Mouse (Mus musculus) testis, adult 2 months (tissue): Measurements from ENCODE around the gene Spi1. TPM values are rescaled to one million over a fixed set of nuclear protein-coding genes. Genes with fewer than 3 reads are reported as not detected.
A peak's percentile ranks its signal among the peaks of the same experiment; 100 is the strongest.

Experiments
- H3K27ac ChIP-seq: fragments of 200-500 bp; 2 replicates; pipeline ENCODE4 v1.5.1; 2012; ENCODE audit warnings: low read depth, low read length; ENCODE audit not compliant: control insufficient read depth, insufficient read depth
- H3K27me3 ChIP-seq: fragments of 200-500 bp; 2 replicates; pipeline ENCODE4 v1.6.1; 2012; ENCODE audit warnings: mild to moderate bottlenecking, low read length, moderate library complexity; ENCODE audit not compliant: control insufficient read depth, insufficient read depth
- H3K36me3 ChIP-seq: fragments of 200-500 bp; 2 replicates; pipeline ENCODE4 v1.6.1; 2012; ENCODE audit warnings: mild to moderate bottlenecking, low read length; ENCODE audit not compliant: control insufficient read depth, insufficient read depth
- H3K4me1 ChIP-seq: fragments of 200-500 bp; 2 replicates; pipeline ENCODE4 v1.6.1; 2012; ENCODE audit warnings: low read length; ENCODE audit not compliant: control insufficient read depth, insufficient read depth
- H3K4me3 ChIP-seq: fragments of 200-500 bp; 2 replicates; pipeline ENCODE4 v1.5.1; 2012; ENCODE audit warnings: low read depth, mild to moderate bottlenecking, low read length, moderate library complexity, mixed read lengths; ENCODE audit not compliant: control insufficient read depth
- CTCF ChIP-seq: fragments of 200-500 bp; IDR thresholded peaks from 2 replicates; pipeline ENCODE4 v1.5.1; 2012; ENCODE audit warnings: low read depth, mild to moderate bottlenecking, inconsistent platforms, low read length, moderate library complexity; ENCODE audit not compliant: control insufficient read depth, insufficient read depth, insufficient replicate concordance
- POLR2A ChIP-seq: fragments of 200-500 bp; IDR thresholded peaks from 2 replicates; pipeline ENCODE4 v1.6.1; 2012; ENCODE audit warnings: low read depth, mild to moderate bottlenecking, inconsistent platforms, low read length, moderate library complexity; ENCODE audit not compliant: control insufficient read depth
- polyA plus RNA-seq: library from polyadenylated mRNA; depleted of rRNA; stranded (reverse); fragments of >200 nt; gene quantifications from 2 replicates; pipeline ENCODE4 v1.2.3, GENCODE M21; 2012

The Spi1 gene
- polyA plus RNA-seq, 1 experiment: 2.5 TPM

- H3K27ac ChIP-seq: no peak overlapping the region
- H3K4me1 ChIP-seq: no peaks in the 10 kb centered on the region; the same call in 1 of the 2 replicates
- H3K4me3 ChIP-seq: no peak overlapping the region
- no peak for TF ChIP-seq CTCF
- TF ChIP-seq POLR2A: no peak
- no peaks in the 10 kb centered on the region for H3K36me3 ChIP-seq
- H3K27me3 ChIP-seq: no peaks in the 10 kb centered on the region
Observed at GRCm38 (mm10) chr2:91121011-91121410, 38.8 kb downstream of the Spi1 start.

GRCm38 (mm10) chr2:91121497-91121896 is 39.3 kb downstream of the Spi1 start:
- H3K4me3 ChIP-seq: no peak overlapping the region
- no peaks in the 10 kb centered on the region; the same call in 1 of the 2 replicates for H3K4me1 ChIP-seq
- no peak overlapping the region for H3K27ac ChIP-seq
- no peaks in the 10 kb centered on the region for H3K36me3 ChIP-seq
- H3K27me3 ChIP-seq: no peaks in the 10 kb centered on the region
- TF ChIP-seq POLR2A: no peak
- TF ChIP-seq CTCF: no peak

DNA sequence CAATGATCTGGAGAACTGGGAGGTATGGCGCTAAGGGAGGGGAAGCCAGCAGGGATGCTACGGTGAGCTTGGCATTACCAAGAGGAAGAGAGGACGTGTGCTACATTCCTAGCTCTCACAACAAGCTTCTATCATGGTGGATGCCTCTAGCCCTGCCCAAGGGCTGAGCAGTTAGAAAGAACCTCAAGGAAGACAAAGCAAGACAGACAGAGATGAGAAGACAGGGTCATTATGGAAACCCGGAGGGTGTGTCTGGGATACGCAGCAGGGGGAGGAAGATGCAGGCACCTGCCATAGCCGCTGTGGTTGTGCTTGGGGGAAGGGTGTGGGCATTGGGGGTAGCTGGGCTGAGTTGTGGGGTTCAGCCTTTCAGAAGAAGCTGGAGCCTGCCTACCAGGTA is 41.3 kb downstream of the Spi1 start:
- H3K27ac ChIP-seq: no peak overlapping the region
- H3K36me3 ChIP-seq: no peaks in the 10 kb centered on the region
- H3K4me1 ChIP-seq: no peaks in the 10 kb centered on the region; the same call in 1 of the 2 replicates
- H3K4me3 ChIP-seq: no peak overlapping the region
- H3K27me3 ChIP-seq: no peaks in the 10 kb centered on the region
- no peak for TF ChIP-seq POLR2A
- TF ChIP-seq CTCF: no peak

- no peak for TF ChIP-seq POLR2A
- no peak for TF ChIP-seq CTCF
- Histone ChIP-seq H3K36me3 (no peaks in the 10 kb centered on the region), H3K4me1 (no peaks in the 10 kb centered on the region), H3K4me3 (no peak overlapping the region), H3K27me3 (no peaks in the 10 kb centered on the region), H3K27ac (no peak overlapping the region)
Observed at GRCm38 (mm10) chr2:91125101-91125500, 42.9 kb downstream of the Spi1 start.

GRCm38 (mm10) chr2:91128761-91129160 is 46.6 kb downstream of the Spi1 start:
- no peak for TF ChIP-seq CTCF
- no peak for TF ChIP-seq POLR2A
- no peak overlapping the region for H3K4me3 ChIP-seq
- no peak overlapping the region for H3K27ac ChIP-seq
- peaks cover 6% of the 10 kb centered on the region; the same call in 1 of the 2 replicates for H3K4me1 ChIP-seq
- H3K27me3 ChIP-seq: no peaks in the 10 kb centered on the region
- H3K36me3 ChIP-seq: no peaks in the 10 kb centered on the region

DNA sequence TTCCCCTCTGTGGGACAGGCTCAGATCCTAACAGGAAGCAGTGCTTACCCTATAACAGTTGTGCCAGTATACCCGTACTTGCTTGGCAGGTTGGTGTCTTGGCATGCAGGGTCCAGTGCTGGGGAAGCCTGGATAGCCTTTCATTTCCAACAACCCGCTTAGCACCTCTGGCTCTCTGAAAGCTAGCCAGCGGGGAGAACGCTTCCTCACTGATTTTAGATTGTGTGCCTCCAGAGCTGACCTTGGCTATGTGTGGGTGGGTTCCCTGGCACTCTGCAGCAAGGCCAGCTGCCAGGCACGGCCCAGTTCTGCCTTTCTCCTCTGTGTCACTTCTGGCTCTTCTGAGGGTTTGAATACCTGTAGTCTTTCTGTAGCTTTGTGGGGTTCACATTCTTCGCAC is 47.9 kb downstream of the Spi1 start:
- Histone ChIP-seq H3K27ac (0 out of 2 replicates have a peak overlapping the region, but pooled peaks have one; percentile 15), H3K4me1 (peaks cover 6% of the 10 kb centered on the region; the same call in 1 of the 2 replicates), H3K36me3 (no peaks in the 10 kb centered on the region), H3K4me3 (no peak overlapping the region), H3K27me3 (no peaks in the 10 kb centered on the region)
- TF ChIP-seq POLR2A: no peak
- no peak for TF ChIP-seq CTCF

- H3K4me1 ChIP-seq: peaks cover 6% of the 10 kb centered on the region; the same call in 1 of the 2 replicates
- H3K27me3 ChIP-seq: no peaks in the 10 kb centered on the region
- H3K4me3 ChIP-seq: no peak overlapping the region
- H3K36me3 ChIP-seq: no peaks in the 10 kb centered on the region
- no peak overlapping the region for H3K27ac ChIP-seq
- no peak for TF ChIP-seq CTCF
- no peak for TF ChIP-seq POLR2A
Observed at GRCm38 (mm10) chr2:91131251-91131650, 49.1 kb downstream of the Spi1 start.

DNA sequence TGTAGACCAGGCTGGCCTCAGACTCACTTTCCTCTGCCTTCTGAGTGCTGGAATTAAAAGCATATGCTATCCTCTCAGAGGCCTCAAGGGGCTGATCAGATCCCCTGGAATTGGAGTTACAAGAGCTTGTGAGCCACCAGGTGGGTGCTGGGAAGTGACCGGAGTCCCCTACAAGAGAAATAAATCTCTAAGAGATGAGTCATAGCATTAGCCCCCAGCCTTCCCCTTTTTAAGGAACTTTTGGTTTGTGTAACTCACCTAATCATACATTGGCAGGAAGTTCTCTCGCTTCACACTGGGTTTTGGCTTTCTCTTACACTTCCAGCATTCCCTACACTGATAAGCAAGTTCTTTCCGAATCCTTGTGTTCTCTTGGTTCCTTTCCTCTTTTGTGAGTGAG is 49.8 kb downstream of the Spi1 start:
- Histone ChIP-seq H3K27ac (no peak overlapping the region), H3K4me3 (no peak overlapping the region), H3K27me3 (no peaks in the 10 kb centered on the region), H3K4me1 (peaks cover 6% of the 10 kb centered on the region; the same call in 1 of the 2 replicates), H3K36me3 (no peaks in the 10 kb centered on the region)
- TF ChIP-seq CTCF (no peak), POLR2A (no peak)
